Mouse (Mus musculus): Measurements from ENCODE around the gene Cyp3a41b.
"Not testable (repeated sequence)": the region's sequence is repeated elsewhere in the genome, so short reads cannot be mapped to it uniquely, and the experiment has no call there.

The Cyp3a41b gene

DNA sequence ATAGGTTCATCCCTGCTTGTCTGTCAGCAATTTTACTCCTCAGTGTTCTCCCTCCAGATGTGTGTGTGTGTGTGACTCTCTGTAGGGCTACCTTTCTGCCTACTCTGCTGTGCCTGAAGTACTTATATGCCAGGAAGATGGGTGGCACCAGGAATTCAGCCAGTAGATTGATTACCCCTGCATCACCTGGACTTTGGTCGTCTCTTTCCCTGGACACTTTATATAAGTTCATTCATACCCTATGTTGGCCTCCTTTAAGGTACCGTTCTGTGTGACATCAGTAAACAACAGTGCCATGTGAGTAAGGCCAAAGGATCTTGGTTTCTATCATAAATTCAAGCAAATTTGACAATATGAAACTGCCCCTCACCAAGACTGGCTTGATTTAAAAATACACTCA, at the start of gene Cyp3a41b:
TSS of gene Cyp3a41b (minus strand) at position 101 of the 400 bp plus-strand sequence.
- DNase-seq (ENCODE audit: low spot score), result not testable (repeated sequence)

DNA sequence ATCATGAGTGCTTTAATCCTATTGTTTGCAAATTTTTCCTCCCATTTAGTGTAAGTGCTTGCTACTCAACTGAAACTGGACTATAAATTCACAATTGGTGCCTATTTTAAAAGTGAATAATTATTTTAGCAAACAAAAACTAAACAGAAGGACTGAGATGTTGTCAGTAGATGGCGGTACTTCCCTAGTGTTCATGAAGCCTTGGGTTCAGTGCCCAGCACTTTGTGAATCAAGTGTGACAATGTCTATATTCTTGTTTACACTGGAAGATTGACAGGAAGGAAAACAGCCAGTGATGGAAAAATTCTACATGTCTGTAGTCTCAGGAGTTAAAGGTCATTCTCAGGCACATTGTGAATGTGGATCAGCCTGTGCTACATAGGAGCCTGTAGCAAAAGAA, 47.8 kb upstream of the Cyp3a41b start:
- DNase-seq (ENCODE audit: low spot score), result not testable (repeated sequence)

DNA sequence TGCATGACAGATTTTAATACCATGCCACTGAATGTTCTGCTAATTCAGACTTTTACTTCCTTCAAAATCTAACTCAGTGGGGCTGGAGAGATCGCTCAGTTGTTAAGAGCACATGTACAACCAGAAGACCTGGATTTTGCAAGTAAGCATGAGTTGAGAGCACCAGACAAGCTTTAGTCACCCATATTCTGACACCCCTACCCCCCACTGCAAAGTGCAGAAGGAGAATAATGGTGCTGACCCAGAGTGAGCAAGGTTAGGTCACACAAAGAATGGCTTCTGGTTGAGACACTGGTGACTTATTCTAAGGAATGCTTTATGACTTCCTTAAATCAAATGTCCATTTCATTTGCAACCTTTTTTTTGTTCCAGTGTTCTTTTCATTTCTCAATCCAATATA, 20.4 kb upstream of the Cyp3a41b start:
- DNase-seq (ENCODE audit: low spot score), result not testable (repeated sequence)

DNA sequence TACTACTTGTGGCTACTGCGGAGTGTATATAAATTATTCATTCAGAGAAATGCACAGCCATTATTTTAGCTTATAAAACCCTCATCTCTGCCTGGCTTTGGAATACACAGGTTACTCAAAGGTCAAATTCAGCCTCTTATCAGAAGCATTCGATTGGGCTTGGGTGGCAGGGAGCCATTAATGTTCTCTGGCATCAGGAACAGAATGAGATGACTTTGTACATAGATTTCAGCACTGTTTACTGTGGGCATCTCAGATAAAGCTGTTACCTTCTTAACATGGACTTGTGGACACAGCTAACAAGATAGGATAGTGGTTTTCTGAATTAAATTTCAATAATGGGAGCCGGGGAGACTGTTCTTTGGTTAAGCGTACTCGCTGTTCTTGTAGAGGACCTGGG, 13.3 kb upstream of the Cyp3a41b start:
- not testable (repeated sequence) for DNase-seq (ENCODE audit: low spot score)

DNA sequence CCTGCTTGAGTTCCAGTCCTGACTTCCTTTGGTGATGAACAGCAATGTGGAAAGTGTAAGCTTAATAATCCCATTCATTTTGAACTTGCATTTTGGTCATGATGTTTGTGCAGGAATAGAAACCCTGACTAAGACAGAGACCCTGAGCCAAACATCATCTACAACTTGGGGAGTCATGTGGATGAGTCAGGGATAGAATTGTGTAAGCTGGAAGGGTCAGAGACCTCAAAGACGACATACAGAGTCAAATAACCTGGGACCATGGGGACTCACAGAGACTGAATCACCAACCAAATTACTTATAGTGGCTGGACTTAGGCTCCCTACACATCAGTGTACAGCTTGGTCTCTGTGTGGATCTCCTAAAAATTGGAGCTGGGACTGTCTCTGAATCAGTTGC, 7.2 kb downstream of the Cyp3a41b start:
- DNase-seq (ENCODE audit: low spot score), result not testable (repeated sequence)

DNA sequence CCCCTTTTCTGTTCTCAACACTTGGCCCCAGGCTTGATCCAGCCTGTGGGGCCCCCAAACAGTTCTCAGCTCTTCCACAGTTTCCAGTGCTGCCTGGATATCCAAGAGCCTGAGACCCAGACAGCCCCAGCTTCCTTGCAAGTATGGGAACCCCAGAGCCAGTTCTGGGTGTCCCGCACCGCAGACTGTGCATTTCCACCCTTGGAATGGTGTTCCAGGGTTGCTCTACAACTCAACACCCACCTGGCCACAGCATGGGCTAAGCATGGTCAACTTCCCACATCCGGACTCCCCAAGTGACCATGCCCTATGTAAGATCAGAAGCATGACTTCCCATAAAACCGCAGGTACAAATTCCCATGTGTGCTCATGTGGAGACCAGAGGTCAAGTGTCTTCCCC, 8.9 kb downstream of the Cyp3a41b start:
- not testable (repeated sequence) for DNase-seq (ENCODE audit: low spot score)

DNA sequence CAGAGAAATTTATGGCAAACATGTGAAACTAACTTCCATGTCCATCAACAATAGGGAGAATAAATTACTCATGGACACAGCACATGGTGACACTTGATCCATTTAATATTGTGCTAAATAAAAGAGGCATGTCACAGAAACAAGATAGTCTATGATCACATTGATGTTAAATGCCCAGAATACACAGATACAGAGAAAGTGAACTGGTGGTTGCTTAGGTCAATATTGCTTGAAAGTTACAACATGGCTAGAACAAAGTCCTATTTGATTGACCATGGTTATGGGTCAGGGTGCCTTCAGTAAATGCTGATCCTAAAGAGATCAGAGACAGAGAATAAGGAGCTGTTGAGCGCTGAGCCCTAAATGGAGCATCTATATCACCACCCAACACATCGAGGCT, 12.6 kb downstream of the Cyp3a41b start:
- not testable (repeated sequence) for DNase-seq (ENCODE audit: low spot score)
